Mouse (Mus musculus) cerebellum, postnatal 4 days (tissue): ENCODE results near the gene Hpgd.

Experiments
- DNase-seq, 2 experiments: peaks; one replicate each; pipeline ENCODE4 v3.0.0; 2022; ENCODE audit warnings: low spot score in 2 of 2, mixed read lengths in 1 of 2

Hpgd gene

GRCm38 (mm10) chr8:56323276-56323675 lies 28.9 kb downstream of the Hpgd start:
- DNase-seq = no peak

DNA sequence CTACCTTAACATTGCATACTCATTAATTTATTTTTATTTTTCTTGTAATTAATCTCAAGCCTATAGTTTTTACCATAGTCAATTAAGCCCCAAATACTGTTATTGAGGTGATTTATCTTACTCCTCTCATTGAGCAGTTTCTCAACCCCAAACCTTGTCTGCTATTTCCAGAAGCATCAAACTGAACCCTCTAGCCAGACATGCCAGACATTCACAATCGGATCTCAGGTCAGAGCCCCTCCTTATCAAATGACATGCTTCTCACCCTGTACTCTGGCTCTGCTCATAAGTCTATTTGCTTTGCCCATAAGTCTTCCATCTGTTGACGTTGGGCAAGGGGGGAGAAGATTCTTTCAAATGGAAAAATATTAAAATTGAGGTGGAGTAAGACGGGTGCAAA lies 33.3 kb downstream of the Hpgd start:
- DNase-seq = no peak

GRCm38 (mm10) chr8:56328130-56328542 lies 33.8 kb downstream of the Hpgd start:
- DNase-seq = no peak

GRCm38 (mm10) chr8:56335390-56336000 lies 41.1 kb downstream of the Hpgd start:
- no peak for DNase-seq

- no peak for DNase-seq
These were observed 42.4 kb downstream of the Hpgd start for GRCm38 (mm10) chr8:56336771-56337170.

DNA sequence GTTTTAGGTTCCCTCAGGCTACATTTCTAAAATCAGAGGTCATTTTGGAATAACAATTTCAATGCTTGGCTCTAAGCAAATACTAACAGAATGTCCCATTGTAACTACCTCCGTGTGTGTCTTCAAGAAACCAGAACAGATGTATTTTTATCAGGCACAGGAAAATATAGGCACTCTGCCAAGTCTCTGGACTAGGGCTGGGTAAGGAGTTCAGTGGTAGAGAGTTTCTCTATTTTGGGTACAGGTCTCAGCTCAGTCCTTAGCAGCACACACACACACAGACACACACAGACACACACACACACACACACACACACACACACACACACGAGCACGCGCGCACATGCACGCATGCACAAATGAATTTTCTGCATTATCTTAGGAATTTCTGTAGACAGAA lies 49.1 kb downstream of the Hpgd start:
- DNase-seq = no peak

- no peak for DNase-seq
These were observed 49.6 kb downstream of the Hpgd start for GRCm38 (mm10) chr8:56343940-56344339.

DNA sequence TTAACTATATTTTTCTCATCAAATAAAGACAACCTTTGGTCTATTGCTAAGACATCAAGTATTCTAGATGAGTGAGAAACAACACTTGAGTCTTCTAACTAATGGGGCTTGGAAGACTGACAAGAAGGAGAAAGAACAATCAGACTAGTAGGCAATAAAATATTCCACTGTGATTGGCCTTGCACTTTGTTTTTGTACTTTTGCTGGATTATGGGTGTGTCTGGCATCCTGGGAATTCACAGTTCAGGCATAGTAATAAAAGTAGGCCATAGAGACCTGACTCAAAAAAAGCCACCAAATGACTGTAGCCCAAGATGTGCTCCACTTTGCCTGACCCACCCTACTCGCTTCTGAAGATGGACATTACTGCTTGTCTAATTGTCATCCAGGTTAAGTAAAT lies 50.0 kb downstream of the Hpgd start:
- no peak for DNase-seq

DNA sequence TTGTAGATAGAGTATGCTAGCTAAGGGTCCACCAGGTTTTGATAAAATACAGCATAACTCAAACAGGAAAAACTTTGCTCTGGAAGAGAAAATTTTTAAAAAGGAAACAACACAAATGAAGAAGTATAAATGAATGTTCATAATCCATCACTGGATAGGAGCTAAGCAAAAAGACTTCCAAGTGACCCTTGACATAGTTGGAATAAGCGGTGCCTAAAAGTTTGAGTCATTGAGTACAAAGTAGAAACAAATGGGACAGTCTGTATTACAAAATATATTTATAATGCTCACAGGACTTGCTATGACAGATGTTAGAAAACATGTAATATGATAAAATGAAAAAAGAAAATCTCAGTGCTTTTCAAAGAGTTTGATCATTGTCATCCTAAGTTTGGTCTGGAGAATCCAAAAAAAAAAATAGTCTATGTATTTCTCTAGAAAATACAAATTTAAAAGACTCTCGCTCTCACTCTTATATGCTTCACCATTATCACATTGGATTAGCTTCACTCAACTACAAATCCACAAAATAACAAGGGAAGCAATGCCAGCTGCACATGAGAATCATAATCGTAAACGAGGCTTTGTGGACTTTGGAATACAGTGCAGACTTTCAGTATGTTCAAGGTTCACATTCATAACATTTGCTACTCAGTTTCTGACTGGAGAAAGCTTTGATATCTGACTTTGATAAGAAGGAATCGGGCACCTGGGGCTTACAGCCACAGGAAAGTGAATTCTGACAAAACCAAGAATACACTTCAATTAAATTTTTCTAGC lies 51.4 kb downstream of the Hpgd start:
- DNase-seq = no peak

GRCm38 (mm10) chr8:56363180-56363579 lies 68.8 kb downstream of the Hpgd start:
- no peak for DNase-seq
